16 mouse cellular contexts compared by ENCODE assay signal in the genomic region with DNA sequence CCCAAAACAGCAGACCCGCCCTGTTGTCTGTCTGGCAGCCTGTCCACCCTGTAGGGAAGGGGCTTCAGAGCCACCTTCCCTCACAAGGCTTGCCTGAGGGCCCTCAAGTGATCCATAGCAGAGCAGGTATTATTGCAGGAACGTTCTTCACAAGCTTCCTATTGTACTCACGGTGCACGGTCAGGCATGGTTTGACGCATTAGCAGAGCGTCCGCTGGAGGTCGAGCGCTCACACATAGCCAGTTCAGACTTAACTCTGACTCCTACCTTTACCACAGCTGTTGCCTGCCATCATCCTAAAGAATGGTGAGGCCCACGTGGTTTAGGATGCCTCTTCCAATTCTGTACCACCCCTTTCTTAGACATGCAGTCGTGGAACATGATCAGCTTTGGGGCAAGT.
A peak's percentile ranks its signal among the peaks of the same experiment; 100 is the strongest.
DNase-seq lines count a peak whose midpoint lies in the region; ATAC-seq and TF ChIP-seq lines count a peak whose summit lies in the region.
"Had no signal": no experiment of that assay in that cellular context is flagged by ENCODE, and none has a peak within 500 bp of the region (broad histone marks: within the 10 kb centered on the region; RNA-seq: fewer than 3 reads in every experiment).

No protein-coding gene starts in this region.

- H3K27ac ChIP-seq in hindbrain, embryonic 16.5 days (ENCODE audit: low read depth, low read length): no peak overlapping the region
- no peak overlapping the region for H3K27ac ChIP-seq in hindbrain, embryonic 10.5 days
- no peak overlapping the region for H3K27ac ChIP-seq in kidney, postnatal 0 days
- no peak overlapping the region for H3K27ac ChIP-seq in kidney, adult 2 months (ENCODE audit: insufficient read depth, low read depth, low read length)
- H3K27ac ChIP-seq: forebrain, embryonic 15.5 days; heart, adult 2 months; hindbrain, embryonic 15.5 days had no signal

- no peaks in the 10 kb centered on the region; the same call in 1 of the 2 replicates for H3K9me3 ChIP-seq in hindbrain, embryonic 16.5 days (ENCODE audit: control insufficient read depth, low read length)
- 0 out of 2 replicates have a peak, but pooled peaks cover 4% of the 10 kb centered on the region for H3K9me3 ChIP-seq in hindbrain, embryonic 10.5 days
- H3K9me3 ChIP-seq in kidney, postnatal 0 days (replicated peaks; ENCODE audit: low read length): 0 out of 2 replicates have a peak, but pooled peaks cover 6% of the 10 kb centered on the region
- H3K9me3 ChIP-seq: forebrain, embryonic 15.5 days; hindbrain, embryonic 15.5 days had no signal

- no peak for TF ChIP-seq CTCF in kidney, postnatal 0 days (IDR thresholded peaks at IDR 0.05; ENCODE audit: low read depth)
- TF ChIP-seq CTCF in kidney, adult 2 months (conservative IDR thresholded peaks at IDR 0.05; ENCODE audit: insufficient read depth, insufficient read length, low read depth, low read length): no peak

- 64% methylated on average over 11 of the region's 11 CpGs for WGBS in hindbrain, embryonic 16.5 days
- WGBS in hindbrain, embryonic 10.5 days: 57% methylated on average over 11 of the region's 11 CpGs
- 45% methylated on average over 11 of the region's 11 CpGs for WGBS in kidney, postnatal 0 days
- 53% methylated on average over 11 of the region's 11 CpGs for WGBS in kidney, adult 2 months

- no peaks in the 10 kb centered on the region; the same call in 1 of the 2 replicates for H3K27me3 ChIP-seq in hindbrain, embryonic 16.5 days (replicated peaks; ENCODE audit: control insufficient read depth, insufficient read depth, low read length)
- no peaks in the 10 kb centered on the region for H3K27me3 ChIP-seq in hindbrain, embryonic 10.5 days (ENCODE audit: insufficient read depth, poor library complexity, severe bottlenecking)
- no peaks in the 10 kb centered on the region for H3K27me3 ChIP-seq in kidney, postnatal 0 days (ENCODE audit: insufficient read depth, low read length)
- H3K27me3 ChIP-seq in kidney, adult 2 months (replicated peaks; ENCODE audit: control insufficient read depth, insufficient read depth, low read length): no peaks in the 10 kb centered on the region
- H3K27me3 ChIP-seq: forebrain, embryonic 15.5 days; hindbrain, embryonic 15.5 days had no signal

- H3K4me1 ChIP-seq in hindbrain, embryonic 16.5 days (ENCODE audit: control insufficient read depth, insufficient read depth, low read depth, low read length): no peaks in the 10 kb centered on the region; the same call in 1 of the 2 replicates
- H3K4me1 ChIP-seq in hindbrain, embryonic 10.5 days (replicated peaks): peaks cover 17% of the 10 kb centered on the region
- no peaks in the 10 kb centered on the region; the same call in 1 of the 2 replicates for H3K4me1 ChIP-seq in kidney, postnatal 0 days (replicated peaks; ENCODE audit: insufficient read depth, low read length)
- H3K4me1 ChIP-seq in kidney, adult 2 months (ENCODE audit: control insufficient read depth, insufficient read depth, low read length): 0 out of 2 replicates have a peak, but pooled peaks cover 2% of the 10 kb centered on the region
- H3K4me1 ChIP-seq: forebrain, embryonic 15.5 days; hindbrain, embryonic 15.5 days had no signal

- no peak for TF ChIP-seq POLR2A in kidney, adult 2 months (IDR thresholded peaks at IDR 0.05; ENCODE audit: low read depth, low read length)

- H3K4me3 ChIP-seq in hindbrain, embryonic 16.5 days (ENCODE audit: low read length): no peak overlapping the region
- H3K4me3 ChIP-seq in hindbrain, embryonic 10.5 days: no peak overlapping the region
- no peak overlapping the region for H3K4me3 ChIP-seq in kidney, postnatal 0 days (replicated peaks; ENCODE audit: low read depth, low read length)
- no peak overlapping the region for H3K4me3 ChIP-seq in kidney, adult 2 months (ENCODE audit: insufficient read depth, low read depth, low read length)
- H3K4me3 ChIP-seq: forebrain, embryonic 15.5 days; heart, adult 2 months; hindbrain, embryonic 15.5 days had no signal

- no peak overlapping the region for H3K9ac ChIP-seq in hindbrain, embryonic 16.5 days (ENCODE audit: low read depth, low read length)
- H3K9ac ChIP-seq in kidney, postnatal 0 days (ENCODE audit: low read depth, low read length): no peak overlapping the region
- H3K9ac ChIP-seq: forebrain, embryonic 15.5 days; hindbrain, embryonic 15.5 days had no signal

- H3K36me3 ChIP-seq in hindbrain, embryonic 16.5 days (ENCODE audit: control insufficient read depth, insufficient read depth, low read length): no peaks in the 10 kb centered on the region
- H3K36me3 ChIP-seq in hindbrain, embryonic 10.5 days: no peaks in the 10 kb centered on the region
- H3K36me3 ChIP-seq in kidney, postnatal 0 days (ENCODE audit: insufficient read depth, low read length): no peaks in the 10 kb centered on the region
- no peaks in the 10 kb centered on the region for H3K36me3 ChIP-seq in kidney, adult 2 months (ENCODE audit: control insufficient read depth, insufficient read depth, low read length)
- H3K36me3 ChIP-seq: forebrain, embryonic 15.5 days; G1E; hindbrain, embryonic 15.5 days had no signal

- no peak overlapping the region for H3K4me2 ChIP-seq in hindbrain, embryonic 16.5 days (ENCODE audit: low read length)
- no peak overlapping the region for H3K4me2 ChIP-seq in kidney, postnatal 0 days (ENCODE audit: low read length)
- H3K4me2 ChIP-seq: forebrain, embryonic 15.5 days; heart, embryonic 11.5 days; hindbrain, embryonic 15.5 days had no signal

- ATAC-seq in hindbrain, embryonic 16.5 days: 0 out of 2 replicates have a peak, but pooled peaks have one; percentile 23
- ATAC-seq in kidney, postnatal 0 days (replicated peaks; ENCODE audit: low FRiP score, low read depth): peak; percentile 50
- no peak for ATAC-seq in frontal cortex, adult (ENCODE audit: low TSS enrichment)
- ATAC-seq: forebrain, embryonic 15.5 days had no signal

- DNase-seq in hindbrain, embryonic 10.5 days (ENCODE audit: low spot score): no peak
- DNase-seq in kidney, postnatal 0 days (ENCODE audit: low spot score): no peak
- DNase-seq in kidney, adult 2 months: no peak
- peak; percentile 25 for DNase-seq in testis, postnatal 10 days (ENCODE audit: low spot score)
- DNase-seq in testis, postnatal 14 days (ENCODE audit: low spot score): no peak
- DNase-seq: adrenal gland, adult 8-10 months; cerebellum, adult 2 months; cerebellum, postnatal 10 days; gastrocnemius, postnatal 10 days; heart, adult 2 months had no signal
